Mouse (Mus musculus) midbrain, embryonic 11.5 days (tissue): ENCODE results near the gene Parp11. TPM values are rescaled to one million over a fixed set of nuclear protein-coding genes. Genes with fewer than 3 reads are reported as not detected.

Source experiments
- ATAC-seq: fragments of 200-750 bp; cut with Nextera tagmentation; 2 replicates; pipeline ENCODE4 v1.8.0; 2017; ENCODE audit warnings: moderate TSS enrichment, moderate library complexity; ENCODE audit not compliant: low FRiP score
- DNase-seq: peaks from one replicate; pipeline ENCODE4 v3.0.0; 2015; ENCODE audit warnings: low spot score; ENCODE audit errors: missing footprints
- H3K27ac ChIP-seq: fragments of 300-500 bp; sonication (generic); 2 replicates; pipeline ENCODE4 v1.5.1; 2014; ENCODE audit warnings: low read depth, low read length
- H3K27me3 ChIP-seq: fragments of 300-500 bp; sonication (generic); 2 replicates; pipeline ENCODE4 v1.6.1; 2014; ENCODE audit warnings: mild to moderate bottlenecking, low read length, moderate library complexity, mixed read lengths; ENCODE audit not compliant: control insufficient read depth, insufficient read depth
- H3K36me3 ChIP-seq: fragments of 300-500 bp; sonication (generic); 2 replicates; pipeline ENCODE4 v1.6.1; 2014; ENCODE audit warnings: mild to moderate bottlenecking, low read length, moderate library complexity, mixed read lengths; ENCODE audit not compliant: control insufficient read depth, insufficient read depth
- H3K4me1 ChIP-seq: fragments of 300-500 bp; sonication (generic); 2 replicates; pipeline ENCODE4 v1.6.1; 2014; ENCODE audit warnings: low read length; ENCODE audit not compliant: control insufficient read depth, insufficient read depth
- H3K4me2 ChIP-seq: fragments of 300-500 bp; sonication (generic); 2 replicates; pipeline ENCODE4 v1.6.1; 2014; ENCODE audit warnings: mild to moderate bottlenecking, moderate library complexity
- H3K4me3 ChIP-seq: fragments of 300-500 bp; sonication (generic); 2 replicates; pipeline ENCODE4 v1.5.1; 2014; ENCODE audit warnings: low read depth, low read length
- H3K9ac ChIP-seq: fragments of 300-500 bp; sonication (generic); 2 replicates; pipeline ENCODE4 v1.6.1; 2014; ENCODE audit warnings: low read length
- H3K9me3 ChIP-seq: fragments of 300-500 bp; sonication (generic); 2 replicates; pipeline ENCODE4 v1.6.1; 2016; ENCODE audit warnings: low read length; ENCODE audit not compliant: control insufficient read depth
- WGBS: fragments of 180-500 bp; shearing (Covaris S2); extraction: QIAGEN DNeasy Blood & Tissue Kit; methylation state at CpG from one replicate; pipeline ENCODE4 v1.1.7; 2014; 5-methylcytosine and 5-hydroxymethylcytosine counted together
- polyA plus RNA-seq: library from polyadenylated mRNA; unstranded; fragments of >200 nt; fragmentation: Nextera tagmentation; extraction: Ambion mirVana; gene quantifications from 2 replicates; pipeline ENCODE4 v1.2.1, GENCODE M21; 2014

Gene Parp11
- polyA plus RNA-seq, 1 experiment from 2014 or later: 64.9 TPM

DNA sequence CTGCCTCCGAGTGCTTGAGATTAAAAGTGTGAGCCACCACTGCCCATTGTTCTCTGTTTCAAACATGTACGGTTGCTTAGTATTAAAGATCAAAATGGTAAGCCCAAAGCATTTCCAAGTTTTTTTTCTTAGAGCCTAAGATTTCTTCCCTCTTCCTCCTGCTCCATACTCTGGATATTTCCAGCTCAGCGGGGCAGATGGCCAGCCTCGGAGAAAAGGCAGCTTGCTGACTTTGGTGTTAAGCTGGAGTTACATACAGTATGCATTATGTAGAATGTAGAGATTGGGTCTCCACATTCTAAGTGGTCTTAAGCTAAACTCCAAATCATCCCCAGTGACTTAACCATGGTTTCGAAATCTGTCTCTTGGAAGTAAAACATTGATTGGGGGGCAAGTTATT is 21.5 kb upstream of the Parp11 start:
- H3K27ac ChIP-seq: no peak overlapping the region
- no peak overlapping the region for H3K4me2 ChIP-seq
- 78% methylated on average over 5 of the region's 5 CpGs for WGBS
- no peaks in the 10 kb centered on the region for H3K9me3 ChIP-seq
- ATAC-seq (no peak), DNase-seq (peak; percentile 49)
- H3K36me3 ChIP-seq: no peaks in the 10 kb centered on the region
- H3K4me1 ChIP-seq: no peaks in the 10 kb centered on the region
- no peak overlapping the region for H3K4me3 ChIP-seq
- H3K9ac ChIP-seq: no peak overlapping the region
- no peaks in the 10 kb centered on the region for H3K27me3 ChIP-seq

DNA sequence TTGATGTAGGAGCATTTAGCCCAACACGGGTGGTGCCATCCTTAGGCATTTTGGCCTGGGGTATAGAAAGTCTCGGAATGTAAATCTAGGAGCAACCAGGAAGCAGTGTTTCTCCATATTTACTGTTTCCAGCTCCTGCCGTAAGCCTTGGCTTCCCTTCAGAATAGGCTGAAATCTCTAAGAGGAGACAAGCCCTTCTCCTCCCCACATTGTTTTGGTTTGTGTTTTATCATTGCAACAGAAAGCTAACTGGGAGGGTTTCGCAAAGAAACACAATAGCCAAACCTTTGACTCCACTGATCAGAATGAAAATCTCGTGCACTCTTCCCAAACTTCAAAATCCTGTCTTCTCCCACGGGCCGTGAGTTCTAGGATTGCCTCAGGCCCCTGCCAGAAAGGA is 15.9 kb upstream of the Parp11 start:
- no peak overlapping the region for H3K4me2 ChIP-seq
- no peaks in the 10 kb centered on the region for H3K4me1 ChIP-seq
- 74% methylated on average over 7 of the region's 7 CpGs for WGBS
- no peak overlapping the region for H3K27ac ChIP-seq
- ATAC-seq: no peak
- H3K36me3 ChIP-seq: no peaks in the 10 kb centered on the region
- H3K9me3 ChIP-seq: no peaks in the 10 kb centered on the region
- H3K4me3 ChIP-seq: no peak overlapping the region
- no peak overlapping the region for H3K9ac ChIP-seq
- H3K27me3 ChIP-seq: no peaks in the 10 kb centered on the region
- DNase-seq: no peak

DNA sequence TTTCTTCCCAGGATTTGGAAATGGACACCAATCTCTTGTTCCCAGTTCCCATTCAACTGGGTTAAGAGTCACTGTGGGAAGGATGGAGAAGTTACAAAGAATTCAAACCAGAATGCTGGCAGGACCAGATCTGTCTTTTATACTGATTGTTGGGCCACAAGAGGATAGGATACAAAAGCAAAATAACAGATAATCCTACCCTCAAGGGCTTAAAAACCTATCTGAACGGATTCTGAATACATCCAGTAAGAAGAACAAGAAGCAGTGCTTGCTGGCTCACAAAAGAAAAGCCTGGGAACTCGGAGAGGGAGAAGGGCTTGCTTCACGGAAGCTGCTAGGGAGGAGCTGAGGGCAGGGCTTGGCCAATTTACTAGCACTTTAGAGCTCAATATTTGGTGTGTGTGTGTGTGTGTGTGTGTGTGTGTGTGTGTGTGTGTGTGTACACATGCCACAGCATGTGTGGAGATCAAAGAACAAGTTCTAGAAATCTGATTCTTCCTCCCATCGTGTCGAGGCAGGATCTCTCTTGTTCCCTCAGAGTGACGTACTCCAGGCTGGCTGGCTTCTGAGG is 15.4 kb upstream of the Parp11 start:
- ATAC-seq (no peak), DNase-seq (peak; percentile 85)
- H3K4me2 ChIP-seq: no peak overlapping the region
- no peaks in the 10 kb centered on the region for H3K36me3 ChIP-seq
- no peak overlapping the region for H3K4me3 ChIP-seq
- no peaks in the 10 kb centered on the region for H3K9me3 ChIP-seq
- H3K27me3 ChIP-seq: no peaks in the 10 kb centered on the region
- 46% methylated on average over 6 of the region's 6 CpGs for WGBS
- H3K9ac ChIP-seq: no peak overlapping the region
- no peaks in the 10 kb centered on the region for H3K4me1 ChIP-seq
- H3K27ac ChIP-seq: no peak overlapping the region

DNA sequence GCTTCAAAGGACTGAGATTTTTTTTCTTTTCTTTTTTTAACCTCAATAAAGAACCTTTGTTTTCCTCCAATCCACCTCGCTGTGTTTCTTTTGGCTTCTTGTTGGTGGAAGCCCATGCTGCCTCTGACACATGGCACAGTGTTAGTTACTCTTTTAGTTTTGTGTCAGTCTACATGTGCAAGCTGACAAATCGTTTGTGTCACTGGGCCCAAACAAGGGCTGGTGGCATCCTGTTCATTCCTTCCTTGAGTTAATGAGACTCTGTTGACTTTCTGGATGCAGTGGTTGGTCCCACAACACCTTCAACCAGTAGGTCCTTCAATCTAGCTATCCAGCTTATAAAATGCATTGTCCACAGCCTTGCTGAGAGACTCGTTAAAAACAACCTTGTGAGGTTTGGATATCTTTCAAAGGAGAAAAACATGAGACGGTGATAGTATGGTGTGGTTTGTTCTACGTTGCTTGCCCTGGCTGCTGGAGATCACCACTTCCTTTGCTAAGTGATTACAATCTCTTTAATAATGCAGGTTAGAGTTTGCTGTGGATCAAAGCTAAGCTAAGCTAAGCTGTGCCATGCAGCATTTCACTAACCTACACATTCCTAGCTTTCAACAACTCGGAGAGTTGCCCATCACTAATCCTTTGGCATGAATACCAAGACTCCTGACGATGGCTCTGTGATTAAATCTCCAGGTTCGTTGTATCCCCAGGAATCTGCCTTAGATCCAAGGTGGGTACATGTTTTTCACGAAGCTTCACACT is 12.6 kb upstream of the Parp11 start:
- H3K27ac ChIP-seq: no peak overlapping the region
- H3K4me3 ChIP-seq: no peak overlapping the region
- 82% methylated on average over 9 of the region's 9 CpGs for WGBS
- no peak overlapping the region for H3K9ac ChIP-seq
- ATAC-seq (no peak), DNase-seq (no peak)
- H3K9me3 ChIP-seq: 0 out of 2 replicates have a peak, but pooled peaks cover 2% of the 10 kb centered on the region
- no peaks in the 10 kb centered on the region for H3K27me3 ChIP-seq
- no peaks in the 10 kb centered on the region for H3K36me3 ChIP-seq
- no peak overlapping the region for H3K4me2 ChIP-seq
- H3K4me1 ChIP-seq: no peaks in the 10 kb centered on the region

DNA sequence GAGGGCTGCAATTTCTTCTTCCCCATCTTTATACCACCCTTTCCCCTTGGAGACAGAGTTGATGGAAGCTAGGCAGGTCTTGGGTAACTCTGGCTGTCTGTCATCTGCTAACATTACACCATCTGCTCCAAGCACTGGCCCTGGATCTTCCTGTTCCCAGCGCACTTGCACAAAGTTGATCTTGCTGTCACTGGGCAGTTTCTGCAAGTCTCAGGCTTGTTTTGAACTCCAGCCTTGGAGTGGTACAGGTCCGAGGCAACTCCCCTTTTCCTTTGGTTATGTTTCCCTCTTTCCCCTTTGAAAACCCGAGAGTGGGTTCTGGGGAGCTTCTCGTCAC is 12.0 kb upstream of the Parp11 start:
- ATAC-seq: no peak
- H3K9me3 ChIP-seq: 0 out of 2 replicates have a peak, but pooled peaks cover 2% of the 10 kb centered on the region

DNA sequence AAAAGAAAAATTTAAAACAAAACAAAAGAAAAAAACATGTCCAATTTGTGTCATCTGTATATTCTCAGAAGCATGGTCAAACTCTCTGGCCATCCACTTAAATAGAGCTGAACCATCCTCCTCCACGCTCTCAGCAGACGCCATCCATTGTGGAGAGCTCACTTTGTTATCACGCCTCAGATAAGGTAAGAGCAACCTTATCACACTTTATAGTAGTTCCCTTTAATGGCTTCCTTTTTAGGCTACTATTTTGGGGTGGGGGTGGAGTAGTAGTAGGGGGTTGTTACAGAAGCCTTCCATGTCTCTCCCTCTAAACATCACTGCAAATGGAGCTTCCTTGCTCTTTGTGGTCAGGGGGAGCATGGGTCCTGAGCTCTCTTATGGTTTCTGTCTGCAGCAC is 7.6 kb upstream of the Parp11 start:
- H3K27ac ChIP-seq: no peak overlapping the region
- H3K27me3 ChIP-seq: no peaks in the 10 kb centered on the region
- no peaks in the 10 kb centered on the region for H3K36me3 ChIP-seq
- H3K9ac ChIP-seq: no peak overlapping the region
- 95% methylated on average over 3 of the region's 3 CpGs for WGBS
- H3K4me3 ChIP-seq: no peak overlapping the region
- peaks cover 32% of the 10 kb centered on the region for H3K4me1 ChIP-seq
- ATAC-seq (no peak), DNase-seq (no peak)
- no peak overlapping the region for H3K4me2 ChIP-seq
- 0 out of 2 replicates have a peak, but pooled peaks cover 2% of the 10 kb centered on the region for H3K9me3 ChIP-seq

More for the DNA sequence above, 12.0 kb upstream of the Parp11 start:
- 86% methylated on average over 4 of the region's 4 CpGs for WGBS
- Histone ChIP-seq H3K9ac (no peak overlapping the region), H3K4me3 (no peak overlapping the region), H3K27me3 (no peaks in the 10 kb centered on the region), H3K36me3 (no peaks in the 10 kb centered on the region), H3K27ac (no peak overlapping the region), H3K4me2 (no peak overlapping the region), H3K4me1 (no peaks in the 10 kb centered on the region)
- no peak for DNase-seq

DNA sequence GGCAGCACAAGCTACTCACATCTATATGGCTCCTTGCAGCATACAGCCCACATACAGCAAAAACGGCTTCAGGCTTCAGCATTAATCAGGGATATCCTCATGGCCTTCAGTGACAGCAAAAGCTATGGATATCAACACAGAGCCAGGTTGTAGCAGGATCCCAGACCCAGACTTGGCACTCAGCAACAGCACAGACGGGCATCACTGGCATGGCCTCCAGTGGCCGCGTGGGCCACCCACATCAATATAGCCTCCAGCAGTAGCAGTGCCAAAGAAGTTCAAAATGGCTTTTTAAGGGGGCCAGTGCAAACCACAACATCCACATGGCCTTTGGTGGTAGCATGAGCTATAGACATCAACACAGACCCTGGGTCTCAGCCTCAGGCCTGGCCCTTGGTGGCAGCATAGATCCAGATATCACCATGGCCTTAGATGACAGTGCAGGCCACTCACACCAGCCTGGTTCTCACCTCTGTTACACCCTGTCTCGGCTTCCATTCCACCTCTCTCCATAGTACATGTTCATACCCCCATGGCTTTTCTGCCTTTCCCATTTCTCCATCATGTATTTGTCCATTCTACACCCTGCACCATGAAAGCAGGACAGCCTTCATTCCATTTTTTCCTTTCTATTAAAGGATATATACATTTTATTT is 7.0 kb upstream of the Parp11 start:
- peak; percentile 20; the same call in 1 of the 2 replicates for ATAC-seq
- no peaks in the 10 kb centered on the region for H3K27me3 ChIP-seq
- no peak overlapping the region for H3K4me2 ChIP-seq
- no peak for DNase-seq
- H3K9me3 ChIP-seq: 0 out of 2 replicates have a peak, but pooled peaks cover 2% of the 10 kb centered on the region
- 86% methylated on average over 5 of the region's 5 CpGs for WGBS
- H3K36me3 ChIP-seq: no peaks in the 10 kb centered on the region
- no peak overlapping the region for H3K27ac ChIP-seq
- H3K9ac ChIP-seq: no peak overlapping the region
- no peak overlapping the region for H3K4me3 ChIP-seq
- H3K4me1 ChIP-seq: peaks cover 36% of the 10 kb centered on the region

DNA sequence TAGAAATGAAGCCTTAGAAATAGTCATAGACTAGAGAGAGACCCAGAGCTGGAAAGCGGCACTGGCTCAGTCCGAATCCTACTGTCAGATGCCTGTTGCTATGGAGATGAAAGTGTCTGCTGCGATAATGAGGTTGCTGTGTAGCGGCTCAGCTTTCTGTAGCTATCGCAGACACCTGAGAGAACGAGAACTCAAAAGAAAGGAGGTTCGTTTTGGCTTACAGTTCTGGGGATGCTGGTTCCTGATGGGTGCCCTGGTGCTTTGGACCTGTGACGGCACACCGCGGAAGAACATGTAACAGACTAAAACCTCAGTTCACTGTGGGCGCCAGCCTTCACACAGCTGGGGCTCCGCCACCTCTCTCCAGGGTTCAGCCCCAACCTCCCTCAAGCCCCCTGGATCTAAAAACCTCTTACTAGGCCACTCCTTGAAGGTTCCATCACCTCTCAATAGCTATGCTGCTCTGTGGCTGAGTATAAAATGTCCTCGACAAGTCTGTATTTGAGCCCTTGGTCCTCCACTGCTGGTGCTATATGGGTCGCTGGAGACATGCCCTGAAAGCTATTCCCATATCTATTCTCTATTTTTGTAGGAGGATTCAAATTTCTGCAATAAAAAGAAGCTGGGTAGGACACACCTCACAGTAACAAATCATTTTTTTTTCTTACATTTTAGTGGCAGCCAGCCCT is 6.1 kb upstream of the Parp11 start:
- no peak overlapping the region for H3K4me3 ChIP-seq
- ATAC-seq (peak; percentile 63), DNase-seq (no peak)
- H3K9me3 ChIP-seq: 0 out of 2 replicates have a peak, but pooled peaks cover 2% of the 10 kb centered on the region
- no peaks in the 10 kb centered on the region for H3K36me3 ChIP-seq
- H3K4me1 ChIP-seq: peaks cover 41% of the 10 kb centered on the region
- H3K27me3 ChIP-seq: no peaks in the 10 kb centered on the region
- H3K27ac ChIP-seq: no peak overlapping the region; the same call in 1 of the 2 replicates
- H3K9ac ChIP-seq: 0 out of 2 replicates have a peak overlapping the region, but pooled peaks have one; percentile 18
- 34% methylated on average over 14 of the region's 14 CpGs for WGBS
- H3K4me2 ChIP-seq: peak overlapping the region; percentile 40
